Mouse (Mus musculus): ENCODE measurements around the gene Kyat3. TPM values are rescaled to one million over a fixed set of nuclear protein-coding genes. Genes with fewer than 3 reads are reported as not detected.

The Kyat3 gene
- 4.0 and 5.3 TPM in 2 replicates for polyA plus RNA-seq (2012; rRNA removed)

GRCm38 (mm10) chr3:142700442-142701322 is at the start of gene Kyat3:
Kyat3 (plus strand) TSS chr3:142701051.

GRCm38 (mm10) chr3:142764995-142765777 is 64.3 kb downstream of the Kyat3 start, which contains the start of gene Gtf2b:
Gtf2b (plus strand) TSS chr3:142765045.

Other genes starting within 250 kb of the Kyat3 start
- gene Gbp5, start 207.1 kb upstream of the Kyat3 start, polyA plus RNA-seq (2012; rRNA removed), result 0.43 and 1.2 TPM in 2 replicates
- 1.0 and 1.3 TPM in 2 replicates for gene Gbp7, start 170.7 kb upstream of the Kyat3 start, polyA plus RNA-seq (2012; rRNA removed)
- 2.9 and 4.2 TPM in 2 replicates for gene Gbp3, start 141.0 kb upstream of the Kyat3 start, polyA plus RNA-seq (2012; rRNA removed)
- gene Gbp2b, start 106.2 kb upstream of the Kyat3 start, polyA plus RNA-seq (2012; rRNA removed), result not detected in 2 replicates
- gene Gbp2, start 80.4 kb upstream of the Kyat3 start, polyA plus RNA-seq (2012; rRNA removed), result 1.5 and 3.8 TPM in 2 replicates
- 71.0 and 81.9 TPM in 2 replicates for gene Gtf2b, start 64.0 kb downstream of the Kyat3 start, polyA plus RNA-seq (2012; rRNA removed)
- 18.7 and 20.2 TPM in 2 replicates for gene Pkn2, start 181.0 kb downstream of the Kyat3 start, polyA plus RNA-seq (2012; rRNA removed)